Mouse (Mus musculus): ENCODE results near the gene Zfp942. TPM values are rescaled to one million over a fixed set of nuclear protein-coding genes. Genes with fewer than 3 reads are reported as not detected.
"Not testable (repeated sequence)": the region's sequence is repeated elsewhere in the genome, so short reads cannot be mapped to it uniquely, and the experiment has no call there.

The Zfp942 gene
- 1.9 and 2.8 TPM in 2 replicates for polyA plus RNA-seq (2012; rRNA removed)

DNA sequence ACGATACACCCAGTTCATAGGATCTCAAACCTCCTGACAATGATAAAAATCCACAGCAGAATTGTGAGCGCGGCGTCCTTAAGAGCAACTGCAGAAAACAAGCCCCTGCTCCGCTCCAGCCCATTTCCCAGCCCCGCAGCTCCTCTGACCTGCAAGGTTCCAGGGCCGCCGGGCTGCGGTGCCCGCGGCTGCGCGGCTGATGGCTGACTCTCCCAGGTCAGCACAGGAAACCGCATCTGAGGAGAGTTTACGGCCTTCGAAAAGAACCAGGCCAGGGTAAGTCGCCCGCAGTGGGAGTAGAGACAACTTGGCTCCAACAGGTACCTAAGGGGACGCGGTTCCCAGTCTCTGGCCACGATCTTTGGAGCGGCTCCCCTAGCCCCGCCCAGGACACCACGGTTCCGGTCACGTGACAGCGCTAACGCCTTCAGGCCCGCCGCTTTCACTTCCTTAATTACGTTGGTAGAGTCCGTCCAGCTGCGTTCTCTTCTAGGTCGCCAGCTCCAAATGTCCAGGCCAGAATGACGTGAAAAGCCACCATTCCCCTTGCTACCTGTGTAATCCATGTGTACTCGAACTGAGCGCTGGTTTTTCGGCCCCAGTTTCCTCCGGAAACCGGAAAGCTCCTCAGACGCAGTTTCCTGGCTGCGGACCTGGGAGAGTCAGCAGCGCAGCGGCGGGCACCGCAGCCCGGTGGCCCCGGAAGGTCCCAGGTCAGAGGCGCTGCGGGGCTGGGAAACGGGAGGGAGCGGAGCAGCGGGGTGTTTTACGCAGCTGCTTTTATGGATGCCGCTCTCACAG is at the start of gene Zfp942, which contains the start of gene Zfp943:
Gene Zfp942 (minus strand): TSS at position 358 of the 801 bp plus-strand sequence.
Gene Zfp943 (plus strand): TSS at position 446 of the 801 bp plus-strand sequence.
- not testable (repeated sequence) for H3K36me3 ChIP-seq (ENCODE audit: control insufficient read depth, insufficient read depth, low read length); H3K4me1 ChIP-seq (ENCODE audit: control insufficient read depth, insufficient read depth, low read length); H3K27me3 ChIP-seq (ENCODE audit: control insufficient read depth, insufficient read depth, low read length)
- TF ChIP-seq POLR2A (IDR thresholded peaks at IDR 0.05; ENCODE audit: control insufficient read depth, low read depth, low read length), result 0 out of 2 replicates have a peak, but pooled peaks have one; percentile 13
- H3K27ac ChIP-seq (ENCODE audit: control insufficient read depth, insufficient read depth, low read depth, low read length), result peak within 1 kb of the TSS; percentile 96
- peak within 1 kb of the TSS; percentile 95 for H3K4me3 ChIP-seq (ENCODE audit: control insufficient read depth, low read depth, low read length)

DNA sequence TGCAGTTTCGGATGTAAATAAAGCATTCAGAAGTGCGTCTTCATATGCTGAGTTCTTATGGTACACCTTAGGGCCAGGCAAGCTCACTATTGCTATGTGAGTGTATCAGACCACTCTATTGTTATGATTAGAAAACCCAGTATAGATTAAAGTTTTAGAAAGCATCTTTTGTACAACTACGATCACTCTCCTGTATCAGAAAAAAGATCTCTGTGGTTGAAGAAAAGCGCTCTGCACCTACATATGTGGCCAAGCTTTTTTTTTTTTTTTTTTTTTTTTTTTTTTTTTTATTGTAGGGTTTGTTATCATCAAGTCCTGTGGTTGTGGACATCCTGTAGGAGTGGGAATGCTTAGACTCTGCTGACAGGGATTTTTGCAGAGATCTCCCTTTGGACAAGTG is 1.0 kb upstream of the Zfp942 start:
- H3K27ac ChIP-seq (ENCODE audit: control insufficient read depth, insufficient read depth, low read depth, low read length), result no peak overlapping the region
- H3K4me3 ChIP-seq (ENCODE audit: control insufficient read depth, low read depth, low read length), result no peak overlapping the region; the same call in 1 of the 2 replicates
- H3K36me3 ChIP-seq (ENCODE audit: control insufficient read depth, insufficient read depth, low read length), result no peaks in the 10 kb centered on the region
- no peaks in the 10 kb centered on the region for H3K27me3 ChIP-seq (ENCODE audit: control insufficient read depth, insufficient read depth, low read length)
- TF ChIP-seq POLR2A (IDR thresholded peaks at IDR 0.05; ENCODE audit: control insufficient read depth, low read depth, low read length) (no peak), CTCF (IDR thresholded peaks at IDR 0.05; ENCODE audit: control insufficient read depth, insufficient read depth, insufficient replicate concordance, low read depth, low read length) (no peak)
- peaks cover 4% of the 10 kb centered on the region for H3K4me1 ChIP-seq (ENCODE audit: control insufficient read depth, insufficient read depth, low read length)

DNA sequence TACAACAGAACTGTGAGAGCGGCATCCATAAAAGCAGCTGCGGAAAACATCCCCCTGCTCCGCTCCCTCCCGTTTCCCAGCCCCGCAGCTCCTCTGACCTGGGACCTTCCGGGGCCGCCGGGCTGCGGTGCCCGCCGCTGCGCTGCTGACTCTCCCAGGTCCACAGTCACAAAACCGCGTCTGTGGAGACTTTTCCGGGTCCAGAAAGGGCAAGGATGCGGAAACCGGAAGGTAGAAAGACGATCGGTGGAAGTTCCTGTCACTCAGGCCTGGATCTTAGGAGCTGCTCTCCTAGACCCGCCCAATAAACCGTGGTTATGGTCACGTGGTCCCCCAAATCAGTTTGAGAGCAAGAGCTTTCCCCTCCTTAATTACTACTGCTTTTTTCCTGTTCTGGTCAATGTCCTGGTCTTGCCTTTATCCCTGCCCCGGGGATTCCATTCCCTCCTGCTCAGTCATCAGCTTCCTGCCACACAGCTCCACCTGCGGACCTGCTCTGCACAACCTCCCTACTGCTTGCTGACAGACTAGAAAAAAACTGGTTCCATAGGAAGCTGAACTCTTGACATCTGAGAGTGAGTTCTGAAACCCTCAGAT is 52.7 kb downstream of the Zfp942 start, which contains the start of gene Zfp995:
Gene Zfp995 (minus strand): TSS at position 471 of the 597 bp plus-strand sequence.
- H3K4me1 ChIP-seq (ENCODE audit: control insufficient read depth, insufficient read depth, low read length); H3K27me3 ChIP-seq (ENCODE audit: control insufficient read depth, insufficient read depth, low read length); H3K27ac ChIP-seq (ENCODE audit: control insufficient read depth, insufficient read depth, low read depth, low read length); H3K36me3 ChIP-seq (ENCODE audit: control insufficient read depth, insufficient read depth, low read length): not testable (repeated sequence)
- H3K4me3 ChIP-seq (ENCODE audit: control insufficient read depth, low read depth, low read length), result peak within 1 kb of the TSS; percentile 85

DNA sequence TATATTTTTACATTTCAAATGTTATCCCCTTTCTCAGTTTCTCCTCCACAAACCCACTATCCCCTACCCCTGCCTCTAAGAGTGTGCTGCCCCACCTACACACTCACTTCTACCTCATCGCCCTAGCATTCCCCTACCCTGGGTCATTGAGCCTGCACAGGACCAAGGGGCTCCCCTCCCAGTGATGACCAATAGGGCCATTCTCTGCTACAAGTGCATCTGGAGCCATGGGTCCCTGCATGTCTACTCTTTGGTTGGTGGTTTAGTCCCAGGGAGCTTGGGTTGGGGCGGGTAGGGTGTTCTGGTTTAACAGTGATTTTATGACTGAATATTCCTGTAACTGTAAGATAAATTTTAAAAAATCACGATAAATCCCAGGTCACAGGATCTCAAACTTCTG is 53.2 kb downstream of the Zfp942 start:
- Histone ChIP-seq H3K4me1 (ENCODE audit: control insufficient read depth, insufficient read depth, low read length) (peaks cover 5% of the 10 kb centered on the region), H3K36me3 (ENCODE audit: control insufficient read depth, insufficient read depth, low read length) (no peaks in the 10 kb centered on the region), H3K27ac (ENCODE audit: control insufficient read depth, insufficient read depth, low read depth, low read length) (no peak overlapping the region), H3K4me3 (ENCODE audit: control insufficient read depth, low read depth, low read length) (peak overlapping the region; percentile 85), H3K27me3 (ENCODE audit: control insufficient read depth, insufficient read depth, low read length) (no peaks in the 10 kb centered on the region)
- TF ChIP-seq CTCF (IDR thresholded peaks at IDR 0.05; ENCODE audit: control insufficient read depth, insufficient read depth, insufficient replicate concordance, low read depth, low read length), result no peak
- TF ChIP-seq POLR2A (IDR thresholded peaks at IDR 0.05; ENCODE audit: control insufficient read depth, low read depth, low read length), result no peak

Other genes with a start within 250 kb of the Zfp942 start
- 1.0 and 1.5 TPM in 2 replicates for gene Zfp229, start 231.7 kb downstream of the Zfp942 start, polyA plus RNA-seq (2012; rRNA removed)
- gene Zfp820, start 116.7 kb downstream of the Zfp942 start, polyA plus RNA-seq (2012; rRNA removed), result 0.05 and 0.06 TPM in 2 replicates
- 0.47 and 0.48 TPM in 2 replicates for gene Zfp995, start 52.5 kb downstream of the Zfp942 start, polyA plus RNA-seq (2012; rRNA removed)
- 4.3 and 4.4 TPM in 2 replicates for gene Zfp943, start 88 bp upstream of the Zfp942 start, polyA plus RNA-seq (2012; rRNA removed)
- gene Zfp947, start 203.7 kb upstream of the Zfp942 start, polyA plus RNA-seq (2012; rRNA removed), result 0.04 and 0.06 TPM in 2 replicates